Mouse (Mus musculus): ENCODE data around the gene Ssbp4.

- TF ChIP-seq CTCF (conservative IDR thresholded peaks at IDR 0.05; ENCODE audit: insufficient read depth, insufficient read length, low read depth, low read length) = no peak
- TF ChIP-seq POLR2A (IDR thresholded peaks at IDR 0.05; ENCODE audit: low read depth, low read length) = no peak
These were observed 6.4 kb downstream of the Ssbp4 start for GRCm38 (mm10) chr8:70602139-70602811.
